Mouse (Mus musculus) embryonic fibroblast, embryonic 13.5 days (primary cell): ENCODE data around the gene Ecsit.

Source experiments
- CTCF ChIP-seq: IDR thresholded peaks from 2 replicates; pipeline ENCODE4 v1.5.1; 2011; ENCODE audit warnings: mild to moderate bottlenecking, control low read depth, low read length, moderate library complexity, borderline replicate concordance; ENCODE audit not compliant: insufficient read depth
- POLR2A ChIP-seq: IDR thresholded peaks from 2 replicates; pipeline ENCODE4 v1.6.1; 2011; ENCODE audit warnings: low read depth, mild to moderate bottlenecking, control low read depth, low read length, moderate library complexity

GRCm38 (mm10) chr9:22092746-22093145 is 7.5 kb upstream of the Ecsit start:
- TF ChIP-seq CTCF (no peak), POLR2A (no peak)
